Mouse (Mus musculus) erythroblast, embryonic 14.5 days (primary cell): Measurements from ENCODE around the gene Dbn1.

Experiments used
- GATA1 ChIP-seq: IDR thresholded peaks from 2 replicates; pipeline ENCODE4 v1.6.1; 2012; ENCODE audit warnings: low read length, inconsistent platforms, mixed read lengths
- TAL1 ChIP-seq: IDR thresholded peaks from 3 replicates; pipeline ENCODE4 v1.6.1; 2012; ENCODE audit warnings: low read length, inconsistent platforms, mixed read lengths

DNA sequence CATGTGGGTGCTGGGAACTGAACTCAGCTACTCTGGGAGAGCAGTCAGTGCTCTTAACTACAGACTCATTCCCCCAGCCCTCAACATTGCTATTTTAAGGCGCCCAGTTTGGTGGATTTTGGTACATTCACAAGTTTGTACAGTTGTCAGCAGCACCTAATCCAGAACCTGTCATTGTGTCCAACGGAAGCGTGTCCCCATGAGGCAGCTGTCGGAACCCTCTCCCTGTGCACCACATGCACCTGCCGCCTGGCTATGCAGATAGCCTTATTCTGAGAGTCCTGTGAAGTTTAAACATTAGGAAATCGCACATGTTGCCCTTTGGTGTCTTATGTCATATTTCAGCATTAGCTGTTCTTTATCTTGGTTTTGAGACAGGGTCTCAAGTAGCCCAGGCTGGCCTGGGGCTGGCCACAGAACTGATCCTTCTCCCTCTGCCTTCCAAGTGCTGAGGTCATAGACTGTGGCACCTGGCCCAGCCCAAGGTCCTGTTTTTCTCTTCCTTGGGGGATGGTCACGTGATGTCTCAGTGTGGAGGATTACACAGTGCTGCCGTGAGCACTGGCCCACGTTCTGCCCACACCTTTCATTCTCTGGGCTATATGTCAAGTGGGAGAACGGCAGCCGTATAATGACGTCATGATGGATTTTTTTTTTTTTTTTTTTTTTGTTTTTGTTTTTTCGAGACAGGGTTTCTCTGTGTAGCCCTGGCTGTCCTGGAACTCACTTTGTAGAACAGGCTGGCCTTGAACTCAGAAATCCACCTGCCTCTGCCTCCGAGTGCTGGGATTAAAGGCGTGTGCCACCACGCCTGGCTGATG lies 38.0 kb upstream of the Dbn1 start:
- TF ChIP-seq TAL1: no peak
- TF ChIP-seq GATA1: no peak
